10 mouse cellular contexts compared by ENCODE assay signal in the genomic region with DNA sequence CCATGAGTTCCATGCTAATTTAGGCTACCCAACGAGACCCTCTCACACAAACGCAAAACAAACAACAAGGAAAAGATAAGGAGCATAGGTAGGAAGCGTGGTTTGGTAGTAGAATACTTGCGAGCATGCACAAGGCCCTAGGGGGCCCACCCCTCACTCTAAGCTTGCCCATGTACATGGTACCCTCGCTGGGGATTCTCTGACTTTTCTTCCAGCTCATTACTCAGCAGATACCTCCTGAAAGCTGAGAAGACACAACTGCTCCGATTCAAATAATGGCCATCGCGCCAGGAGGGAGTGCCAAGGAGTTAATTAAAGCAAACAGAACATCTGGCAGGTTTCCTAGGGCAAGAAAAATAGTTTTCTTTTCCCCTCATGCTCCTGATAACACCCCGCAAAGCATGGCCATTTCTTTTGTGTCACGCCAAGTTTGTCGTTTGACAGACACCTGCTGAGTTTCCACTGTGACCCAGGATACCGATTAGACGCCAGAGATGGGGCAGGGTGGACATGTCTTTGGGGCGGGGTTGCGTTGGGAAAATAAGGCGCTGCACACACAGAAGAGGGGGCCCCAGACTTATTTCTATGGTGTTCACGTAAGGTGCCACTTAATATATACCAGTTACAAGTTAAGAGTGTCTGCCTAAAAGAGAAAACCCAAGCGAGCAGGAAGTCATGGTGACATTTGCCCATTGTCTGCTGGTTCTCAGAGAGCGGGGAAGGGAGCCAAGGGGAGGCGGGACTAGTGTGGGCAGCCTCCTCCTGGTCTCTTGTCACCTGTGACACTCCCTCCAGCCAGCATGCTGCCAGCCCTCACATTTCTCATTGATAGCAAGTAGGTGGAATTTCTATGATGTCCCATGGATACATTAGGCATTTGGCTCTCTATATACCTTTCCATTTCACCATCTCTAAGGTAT. TPM values are rescaled to one million over a fixed set of nuclear protein-coding genes. Genes with fewer than 3 reads are reported as not detected.
DNase-seq lines count a peak whose midpoint lies in the region; ATAC-seq lines count a peak whose summit lies in the region.
"Had no signal": no experiment of that assay in that cellular context is flagged by ENCODE, and none has a peak within 500 bp of the region (broad histone marks: within the 10 kb centered on the region; RNA-seq: fewer than 3 reads in every experiment).

No protein-coding gene starts in this region.

- H3K4me1 ChIP-seq in forebrain, embryonic 16.5 days (replicated peaks; ENCODE audit: control insufficient read depth, insufficient read depth, low read length): peaks cover 14% of the 10 kb centered on the region
- no peaks in the 10 kb centered on the region for H3K4me1 ChIP-seq in midbrain, embryonic 13.5 days (replicated peaks)

- 60% methylated on average over 20 of the region's 20 CpGs for WGBS in forebrain, embryonic 16.5 days
- WGBS in midbrain, embryonic 13.5 days: 76% methylated on average over 20 of the region's 20 CpGs

- no peaks in the 10 kb centered on the region for H3K9me3 ChIP-seq in forebrain, embryonic 16.5 days (ENCODE audit: control insufficient read depth, low read length)
- no peaks in the 10 kb centered on the region for H3K9me3 ChIP-seq in midbrain, embryonic 13.5 days

- DNase-seq in CD4-positive, CD25-positive, alpha-beta regulatory T cell, adult 2 months (ENCODE audit: low read depth, low spot score): peak; percentile 25
- peak; percentile 41 for DNase-seq in ovary, postnatal 36 days (ENCODE audit: low spot score)
- DNase-seq in ovary, postnatal 10 days (ENCODE audit: low spot score): no peak
- peak; percentile 53 for DNase-seq in kidney, postnatal 10 days

- no peak for ATAC-seq in CD4-positive, CD25-positive, alpha-beta regulatory T cell, adult 4 months
- no peak for ATAC-seq in forebrain, embryonic 16.5 days
- no peak for ATAC-seq in erythroid progenitor cell, adult 5-6 weeks (replicated peaks; ENCODE audit: low FRiP score, poor library complexity, severe bottlenecking)
- ATAC-seq in midbrain, embryonic 13.5 days: no peak

- H3K4me2 ChIP-seq in forebrain, embryonic 16.5 days (ENCODE audit: low read length): no peak overlapping the region
- H3K4me2 ChIP-seq in midbrain, embryonic 13.5 days (replicated peaks): no peak overlapping the region

- no peak overlapping the region for H3K9ac ChIP-seq in forebrain, embryonic 16.5 days (replicated peaks; ENCODE audit: low read depth, low read length)
- H3K9ac ChIP-seq in midbrain, embryonic 13.5 days (replicated peaks): no peak overlapping the region

- H3K4me3 ChIP-seq in forebrain, embryonic 16.5 days (replicated peaks; ENCODE audit: low read length): no peak overlapping the region
- H3K4me3 ChIP-seq in midbrain, embryonic 13.5 days (replicated peaks): no peak overlapping the region
- H3K4me3 ChIP-seq: left cerebral cortex, adult 2 months had no signal

- H3K36me3 ChIP-seq in forebrain, embryonic 16.5 days (ENCODE audit: control insufficient read depth, insufficient read depth): no peaks in the 10 kb centered on the region
- no peaks in the 10 kb centered on the region for H3K36me3 ChIP-seq in midbrain, embryonic 13.5 days

- H3K27ac ChIP-seq in forebrain, embryonic 16.5 days (ENCODE audit: low read length): no peak overlapping the region
- H3K27ac ChIP-seq in midbrain, embryonic 13.5 days: no peak overlapping the region
- H3K27ac ChIP-seq: left cerebral cortex, adult 2 months; macrophage had no signal

- H3K27me3 ChIP-seq in forebrain, embryonic 16.5 days (replicated peaks; ENCODE audit: control insufficient read depth, insufficient read depth, low read length): no peaks in the 10 kb centered on the region
- H3K27me3 ChIP-seq in midbrain, embryonic 13.5 days: no peaks in the 10 kb centered on the region

RNA-seq across cellular contexts. Expression of a gene that starts 36.2 kb away (rescaled TPM):
- polyA plus RNA-seq in CD4-positive, CD25-positive, alpha-beta regulatory T cell, adult 4 months (2017; shearing (Covaris generic)): 1 to 10 TPM; 3.5 to 4.6 TPM
- polyA plus RNA-seq in forebrain, embryonic 16.5 days (2015; fragmentation: Nextera tagmentation; extraction: Ambion mirVana): 39.9 and 42.9 TPM in 2 replicates
- 2.9 and 4.0 TPM in 2 replicates for total RNA-seq in erythroid progenitor cell, adult 5-6 weeks (2015; ENCODE audit: low replicate concordance)
- 0.30 and 4.1 TPM in 2 replicates for total RNA-seq in erythroid progenitor cell, adult 5-6 weeks (2017; ENCODE audit: low replicate concordance)
- polyA plus RNA-seq in midbrain, embryonic 13.5 days (2015; fragmentation: Nextera tagmentation; extraction: Ambion mirVana): 9.7 and 11.8 TPM in 2 replicates

RNA-seq across cellular contexts. Expression of a gene that starts 58.8 kb away (rescaled TPM):
- 10 to 100 TPM; 13.9 to 17.4 TPM for polyA plus RNA-seq in CD4-positive, CD25-positive, alpha-beta regulatory T cell, adult 4 months (2017; shearing (Covaris generic))
- 17.9 and 21.7 TPM in 2 replicates for polyA plus RNA-seq in forebrain, embryonic 16.5 days (2015; fragmentation: Nextera tagmentation; extraction: Ambion mirVana)
- total RNA-seq in erythroid progenitor cell, adult 5-6 weeks (2015; ENCODE audit: low replicate concordance): 39.8 and 50.8 TPM in 2 replicates
- total RNA-seq in erythroid progenitor cell, adult 5-6 weeks (2017; ENCODE audit: low replicate concordance): 67.0 and 82.8 TPM in 2 replicates
- polyA plus RNA-seq in midbrain, embryonic 13.5 days (2015; fragmentation: Nextera tagmentation; extraction: Ambion mirVana): 17.7 and 18.8 TPM in 2 replicates
